Mouse (Mus musculus) small intestine, adult 2 months (tissue): Measurements from ENCODE around the gene Cdh23. TPM values are rescaled to one million over a fixed set of nuclear protein-coding genes. Genes with fewer than 3 reads are reported as not detected.

Experiments
- H3K27ac ChIP-seq: fragments of 200-500 bp; 2 replicates; pipeline ENCODE4 v1.5.1; 2012; ENCODE audit warnings: low read depth, low read length, control low read depth, inconsistent platforms; ENCODE audit not compliant: insufficient read depth
- H3K27me3 ChIP-seq: fragments of 200-500 bp; 2 replicates; pipeline ENCODE4 v1.6.1; 2012; ENCODE audit warnings: mild to moderate bottlenecking, moderate library complexity, low read length, inconsistent platforms; ENCODE audit not compliant: control insufficient read depth, insufficient read depth
- H3K36me3 ChIP-seq: fragments of 200-500 bp; 2 replicates; pipeline ENCODE4 v1.6.1; 2012; ENCODE audit warnings: mild to moderate bottlenecking, low read length, control low read depth, inconsistent platforms; ENCODE audit not compliant: control insufficient read depth, insufficient read depth
- H3K4me1 ChIP-seq: fragments of 200-500 bp; 2 replicates; pipeline ENCODE4 v1.6.1; 2012; ENCODE audit warnings: low read length, inconsistent platforms, mixed read lengths; ENCODE audit not compliant: control insufficient read depth, insufficient read depth, insufficient read length
- H3K4me3 ChIP-seq: fragments of 200-500 bp; 2 replicates; pipeline ENCODE4 v1.5.1; 2012; ENCODE audit warnings: low read depth, mild to moderate bottlenecking, control low read depth, inconsistent platforms, low read length, moderate library complexity
- CTCF ChIP-seq: fragments of 200-500 bp; IDR thresholded peaks from 2 replicates; pipeline ENCODE4 v1.5.1; 2012; ENCODE audit warnings: low read depth, mild to moderate bottlenecking, control low read depth, inconsistent platforms, low read length, moderate library complexity, mixed read lengths; ENCODE audit not compliant: insufficient replicate concordance, insufficient read length; ENCODE audit errors: extremely low read depth
- POLR2A ChIP-seq: fragments of 200-500 bp; IDR thresholded peaks from 2 replicates; pipeline ENCODE4 v1.6.1; 2012; ENCODE audit warnings: low read depth, mild to moderate bottlenecking, control low read depth, inconsistent platforms, low read length, moderate library complexity
- WGBS: fragments of 180-500 bp; shearing (Covaris S2); methylation state at CpG from one replicate; pipeline ENCODE4 v1.1.7; 2018; 5-methylcytosine and 5-hydroxymethylcytosine counted together
- polyA plus RNA-seq: library from polyadenylated mRNA; depleted of rRNA; stranded (reverse); fragments of >200 nt; gene quantifications from 2 replicates; pipeline ENCODE4 v1.2.3, GENCODE M21; 2012

Gene Cdh23
- polyA plus RNA-seq, 1 experiment = 0.35 TPM

GRCm38 (mm10) chr10:60417041-60417440, 279.2 kb downstream of the Cdh23 start:
- H3K36me3 ChIP-seq = no peaks in the 10 kb centered on the region
- no peak overlapping the region for H3K4me3 ChIP-seq
- H3K27me3 ChIP-seq = no peaks in the 10 kb centered on the region
- TF ChIP-seq CTCF (no peak), POLR2A (no peak)
- no peaks in the 10 kb centered on the region for H3K4me1 ChIP-seq
- no peak overlapping the region for H3K27ac ChIP-seq
- WGBS = 86% methylated on average over 2 of the region's 2 CpGs

- no peaks in the 10 kb centered on the region for H3K36me3 ChIP-seq
- TF ChIP-seq CTCF = no peak
- TF ChIP-seq POLR2A = no peak
- H3K4me1 ChIP-seq = no peaks in the 10 kb centered on the region
- no peak overlapping the region for H3K4me3 ChIP-seq
- H3K27me3 ChIP-seq = no peaks in the 10 kb centered on the region
- H3K27ac ChIP-seq = no peak overlapping the region
- WGBS = 67% methylated on average over 2 of the region's 2 CpGs
Observed at GRCm38 (mm10) chr10:60413756-60414155, 282.5 kb downstream of the Cdh23 start.

DNA sequence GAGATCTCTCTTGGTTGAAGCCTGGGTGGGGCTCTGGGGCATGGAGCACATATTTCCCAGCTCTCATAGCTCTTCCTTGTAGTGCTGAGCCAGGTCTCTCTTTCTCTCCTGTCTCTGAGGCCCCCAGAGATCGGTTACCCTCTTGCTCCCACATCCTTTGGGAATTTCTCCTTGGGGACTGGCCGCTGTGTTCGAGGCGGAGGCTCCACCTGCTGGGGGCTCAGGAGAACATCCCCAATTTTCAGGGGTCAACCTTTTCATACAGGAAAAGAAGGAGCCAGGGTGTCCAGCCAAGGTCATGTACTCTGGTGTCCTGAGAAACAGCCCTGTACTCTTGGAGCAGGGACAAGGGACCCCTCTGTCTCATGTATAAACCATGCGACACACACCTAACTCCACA, 284.5 kb downstream of the Cdh23 start:
- Histone ChIP-seq H3K36me3 (no peaks in the 10 kb centered on the region), H3K4me1 (no peaks in the 10 kb centered on the region), H3K27me3 (no peaks in the 10 kb centered on the region), H3K4me3 (no peak overlapping the region), H3K27ac (no peak overlapping the region)
- 28% methylated on average over 5 of the region's 5 CpGs for WGBS
- TF ChIP-seq POLR2A = no peak
- peak; percentile 47; the same call in 1 of the 2 replicates for TF ChIP-seq CTCF

- no peaks in the 10 kb centered on the region for H3K27me3 ChIP-seq
- WGBS = 8% methylated on average over 5 of the region's 5 CpGs
- no peaks in the 10 kb centered on the region for H3K4me1 ChIP-seq
- H3K27ac ChIP-seq = no peak overlapping the region
- TF ChIP-seq POLR2A = no peak
- TF ChIP-seq CTCF = peak; percentile 92
- H3K4me3 ChIP-seq = no peak overlapping the region
- H3K36me3 ChIP-seq = no peaks in the 10 kb centered on the region
Observed at GRCm38 (mm10) chr10:60407831-60408230, 288.5 kb downstream of the Cdh23 start.

DNA sequence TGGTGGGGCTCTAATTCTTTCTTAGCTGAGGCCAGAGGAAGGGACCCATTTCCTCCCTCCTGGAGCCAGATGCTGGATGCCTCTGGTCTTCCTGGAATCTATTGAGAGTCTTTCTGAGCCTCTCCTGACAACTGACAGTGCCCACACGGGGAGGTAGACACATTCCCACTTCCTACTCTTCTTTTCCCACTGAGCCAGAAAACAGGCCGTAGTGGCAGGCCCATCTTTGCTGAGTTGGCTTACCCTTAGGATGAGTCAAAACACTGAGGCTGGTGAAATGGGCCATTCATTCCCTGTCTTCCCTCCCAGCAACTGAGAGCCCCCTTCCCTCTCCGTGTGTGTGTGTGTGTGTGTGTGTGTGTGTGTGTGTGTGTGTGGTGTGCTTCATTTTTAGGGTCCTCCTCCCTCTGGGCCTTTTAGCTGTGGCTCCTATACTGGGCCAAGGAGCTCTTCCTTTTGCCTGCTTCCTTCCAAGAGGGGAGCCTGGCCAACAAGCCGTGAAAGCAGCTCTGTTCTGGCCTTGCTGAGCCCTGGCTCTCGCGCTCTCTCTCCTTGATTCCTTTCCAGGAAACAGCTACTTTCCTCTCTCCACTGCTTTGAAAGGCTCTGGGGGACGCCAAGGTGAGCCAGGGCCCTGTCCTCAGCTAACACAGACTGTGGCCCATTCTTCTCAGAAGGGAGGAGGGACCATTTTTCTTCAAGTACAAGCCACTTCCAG, 290.7 kb downstream of the Cdh23 start:
- no peaks in the 10 kb centered on the region for H3K36me3 ChIP-seq
- H3K4me3 ChIP-seq = no peak overlapping the region
- no peak overlapping the region for H3K27ac ChIP-seq
- H3K4me1 ChIP-seq = no peaks in the 10 kb centered on the region
- no peaks in the 10 kb centered on the region for H3K27me3 ChIP-seq
- WGBS = 62% methylated on average over 7 of the region's 7 CpGs
- TF ChIP-seq CTCF = no peak

- 74% methylated on average over 11 of the region's 11 CpGs for WGBS
- H3K27ac ChIP-seq = no peak overlapping the region
- no peak overlapping the region for H3K4me3 ChIP-seq
- H3K36me3 ChIP-seq = no peaks in the 10 kb centered on the region
- TF ChIP-seq POLR2A (no peak), CTCF (no peak)
- no peaks in the 10 kb centered on the region for H3K27me3 ChIP-seq
- H3K4me1 ChIP-seq = no peaks in the 10 kb centered on the region
Observed at GRCm38 (mm10) chr10:60400507-60401295, 295.6 kb downstream of the Cdh23 start.

- Histone ChIP-seq H3K36me3 (no peaks in the 10 kb centered on the region), H3K27ac (no peak within 1 kb of the TSS), H3K4me1 (no peaks in the 10 kb centered on the region), H3K27me3 (no peaks in the 10 kb centered on the region), H3K4me3 (no peak within 1 kb of the TSS)
- WGBS = 65% methylated on average over 7 of the region's 7 CpGs
- TF ChIP-seq POLR2A (no peak), CTCF (no peak)
Observed at GRCm38 (mm10) chr10:60399449-60399848, 296.8 kb downstream of the Cdh23 start, which contains the start of gene Gm17455. Gene Gm17455 (plus strand): TSS chr10:60399726.
